Mouse (Mus musculus) embryo, embryonic 9.5 days (tissue): ENCODE results near the gene Tacc2.
"Not testable (repeated sequence)": the region's sequence is repeated elsewhere in the genome, so short reads cannot be mapped to it uniquely, and the experiment has no call there.

Experiments used
- DNase-seq: peaks from one replicate; pipeline ENCODE4 v3.0.0-alpha.2; 2017; ENCODE audit errors: extremely low spot score

Tacc2 gene

DNA sequence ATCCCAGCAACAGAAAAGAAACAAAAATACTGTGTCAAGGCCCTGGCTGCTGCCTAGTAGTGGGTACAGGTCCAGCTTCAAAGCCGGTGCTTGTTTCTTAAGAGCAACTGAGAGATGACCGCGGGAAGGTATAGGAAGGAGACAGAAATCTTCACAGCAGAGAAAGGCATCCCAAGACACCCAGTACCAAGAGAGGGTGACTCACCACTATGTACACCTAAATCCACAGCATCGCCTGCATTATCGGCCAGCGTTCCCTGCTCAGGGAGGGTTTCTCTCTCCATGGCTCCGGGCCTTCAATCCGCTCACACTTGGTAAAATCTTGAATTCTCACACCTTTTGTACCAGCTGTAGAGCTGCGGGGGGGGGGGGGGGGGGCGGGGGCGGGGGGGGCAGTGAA is 4.4 kb upstream of the Tacc2 start, which contains the start of gene Nsmce4a:
Gene Nsmce4a (minus strand): TSS at position 298 of the 400 bp plus-strand sequence.
- DNase-seq: no peak

- DNase-seq: no peak
Observed at GRCm38 (mm10) chr7:130573746-130574145, 3.5 kb upstream of the Tacc2 start.

DNA sequence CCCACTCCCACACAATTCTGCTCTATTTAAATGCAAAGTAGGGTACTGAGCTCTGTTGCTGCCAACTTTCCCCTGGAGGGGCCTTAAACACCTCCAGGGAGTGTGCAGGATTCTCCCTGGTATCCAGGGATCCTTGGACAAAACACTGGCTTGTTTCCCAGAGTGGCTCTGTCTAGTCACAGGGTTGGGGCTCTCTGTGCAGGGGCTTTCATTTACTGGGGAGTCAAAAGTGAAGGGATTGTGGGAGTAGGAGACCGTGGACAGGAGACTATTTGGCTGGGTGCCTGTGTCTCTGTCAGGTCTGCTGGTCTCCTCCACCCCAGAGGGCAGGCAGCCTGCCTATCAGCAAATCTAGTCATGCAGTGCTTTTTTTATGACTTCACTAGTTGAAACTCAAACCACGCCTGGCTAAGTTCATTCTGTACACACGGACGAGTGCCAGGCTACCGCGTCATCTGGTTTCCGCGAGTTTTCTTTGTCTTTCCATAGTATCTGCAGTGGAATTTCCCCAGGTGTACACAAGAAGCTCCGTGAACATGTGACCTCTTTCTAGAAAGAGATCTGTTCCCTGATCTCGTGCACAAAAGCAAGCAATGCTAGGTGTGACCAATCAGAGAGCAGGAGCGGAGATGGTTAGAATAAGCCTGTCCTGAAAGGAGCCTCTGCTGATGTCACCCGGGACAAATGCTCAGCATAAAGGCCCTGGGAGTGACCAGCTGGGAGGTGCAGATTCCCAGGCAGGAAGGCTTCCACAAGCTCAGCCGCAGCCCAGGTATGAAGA is 2.8 kb upstream of the Tacc2 start:
- no peak for DNase-seq

GRCm38 (mm10) chr7:130576981-130577380 is 257 bp upstream of the Tacc2 start:
- no peak for DNase-seq

DNA sequence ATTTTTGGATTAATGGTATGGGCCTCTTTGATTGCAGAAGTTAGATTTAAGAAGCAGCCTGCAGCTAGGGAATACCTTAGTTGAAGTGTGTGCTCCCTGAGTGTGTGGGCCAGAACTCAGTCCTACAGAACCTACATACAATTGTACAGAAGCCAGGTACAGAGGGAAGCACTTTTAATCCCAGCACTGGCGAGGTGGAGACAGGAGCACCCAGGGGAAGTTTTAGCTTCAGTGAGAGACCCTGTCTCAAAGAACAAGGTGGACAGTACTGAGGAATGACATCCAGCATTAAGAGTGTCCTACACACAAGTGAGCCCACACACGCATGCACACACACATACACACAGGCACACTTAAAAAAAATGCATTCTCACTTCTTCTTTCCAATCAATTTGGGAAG is 828 bp downstream of the Tacc2 start:
- no peak for DNase-seq

DNA sequence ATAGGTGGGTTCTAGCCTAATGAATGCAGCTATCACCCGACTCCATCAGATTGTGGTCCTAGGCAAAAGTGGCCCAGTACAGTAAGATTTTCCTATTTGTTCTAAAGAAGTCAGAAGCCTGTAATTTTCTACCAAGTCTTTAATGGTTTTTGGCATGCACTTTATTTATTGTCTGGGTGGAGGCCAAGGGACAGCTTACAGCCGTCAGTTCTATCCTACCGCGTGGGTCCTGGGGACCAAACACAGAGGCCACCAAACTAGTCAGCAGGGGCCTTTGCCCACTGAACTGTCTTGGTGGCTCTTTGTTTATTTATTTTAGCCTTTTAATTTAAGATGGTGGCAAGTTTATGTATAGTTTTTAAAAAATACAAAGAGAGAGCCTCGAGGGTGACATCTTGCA is 1.4 kb downstream of the Tacc2 start:
- no peak for DNase-seq

DNA sequence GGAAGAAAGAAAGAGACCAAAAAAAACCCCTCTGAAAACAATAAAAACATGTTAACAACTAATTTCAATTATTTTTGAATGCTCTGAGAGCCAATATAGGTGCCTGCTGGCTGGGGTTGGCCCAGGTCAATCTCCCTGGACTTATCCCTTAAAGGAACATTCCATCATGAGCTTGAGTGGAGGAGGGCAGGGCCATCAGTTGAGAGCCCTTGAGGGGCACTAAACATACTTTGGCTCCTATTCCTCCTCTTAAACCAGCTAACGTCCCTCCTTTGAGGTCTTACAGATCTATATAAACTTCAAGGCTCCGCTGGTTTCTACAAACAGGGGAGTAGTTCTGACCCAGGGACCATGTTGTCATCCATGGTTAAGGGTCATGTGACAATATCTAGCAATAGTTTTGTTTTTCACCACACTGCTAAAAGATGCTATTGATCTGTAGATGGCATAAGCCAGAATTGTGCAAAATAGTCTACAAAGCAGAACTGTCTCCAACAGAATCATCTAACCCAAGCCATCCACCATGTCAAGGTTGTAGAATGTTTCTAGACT is 9.4 kb downstream of the Tacc2 start:
- DNase-seq: no peak

GRCm38 (mm10) chr7:130590081-130590828 is 13.0 kb downstream of the Tacc2 start:
- DNase-seq: no peak

DNA sequence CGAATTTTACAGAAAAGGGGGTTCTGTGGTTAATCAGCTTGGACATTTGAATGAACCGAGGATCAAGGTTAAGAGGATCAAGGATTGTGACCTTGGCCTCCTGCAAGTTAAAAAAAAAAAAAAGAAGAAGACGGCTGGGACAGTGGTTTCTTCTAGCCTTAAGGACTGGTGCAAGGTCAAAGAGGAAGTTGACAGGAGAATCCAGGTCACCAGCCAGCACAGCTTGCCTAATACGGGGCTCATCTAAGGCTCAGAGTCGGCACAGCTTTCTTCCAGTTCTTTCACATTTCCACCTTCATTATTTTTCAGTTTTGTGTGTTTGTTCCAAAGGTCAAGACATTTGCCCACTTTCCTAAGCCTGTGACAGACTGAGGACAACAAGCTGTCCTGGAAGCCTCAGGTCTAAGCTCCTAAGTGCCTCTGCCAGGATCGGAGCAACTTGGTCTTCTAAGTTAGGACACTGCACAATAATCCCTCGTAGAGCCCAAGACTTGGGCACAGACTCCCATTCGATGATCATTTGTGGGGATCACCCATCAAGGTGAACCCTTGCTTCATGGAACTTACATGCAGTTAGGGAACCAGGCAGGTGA is 13.7 kb downstream of the Tacc2 start:
- no peak for DNase-seq

GRCm38 (mm10) chr7:130592975-130593374 is 15.7 kb downstream of the Tacc2 start:
- DNase-seq: not testable (repeated sequence)

- DNase-seq: not testable (repeated sequence)
Observed at GRCm38 (mm10) chr7:130593375-130594239, 16.4 kb downstream of the Tacc2 start.

DNA sequence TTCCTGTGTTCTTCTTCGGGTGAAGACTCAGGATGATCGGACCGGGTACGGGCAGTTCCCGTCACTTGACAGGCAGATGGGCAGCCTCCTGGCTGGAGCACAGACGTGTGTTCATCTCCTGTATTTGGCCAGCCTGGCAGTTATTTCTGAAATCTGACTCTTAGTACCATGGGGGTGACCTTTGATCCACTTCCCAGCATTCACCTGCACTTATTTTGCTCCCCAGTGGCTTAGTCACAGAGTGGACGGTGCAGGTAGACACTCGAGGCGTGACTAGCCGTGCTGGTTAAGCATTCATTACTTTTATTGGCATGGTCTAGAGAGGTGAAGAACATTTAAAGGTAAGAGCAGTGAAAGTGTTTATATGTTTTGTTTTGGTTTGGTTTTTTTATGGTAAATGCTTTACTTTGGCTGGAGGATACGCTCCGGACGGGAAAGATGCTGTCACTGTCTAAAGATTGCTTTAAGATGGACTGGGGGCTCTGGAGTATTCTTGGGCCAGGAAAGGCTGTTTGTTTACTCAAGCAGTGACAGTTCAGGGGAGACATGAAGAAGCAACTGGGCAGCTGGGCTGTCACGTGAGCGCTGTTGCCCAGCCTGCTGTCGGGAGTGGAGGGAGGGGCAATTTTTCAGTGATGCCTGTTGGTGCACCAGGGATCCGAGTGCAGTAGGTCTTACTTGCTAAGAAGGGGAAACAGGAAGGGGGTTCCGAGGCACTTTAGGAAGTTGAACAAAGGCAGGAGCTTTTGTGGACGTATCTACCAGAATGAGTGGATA is 19.0 kb downstream of the Tacc2 start:
- not testable (repeated sequence) for DNase-seq

DNA sequence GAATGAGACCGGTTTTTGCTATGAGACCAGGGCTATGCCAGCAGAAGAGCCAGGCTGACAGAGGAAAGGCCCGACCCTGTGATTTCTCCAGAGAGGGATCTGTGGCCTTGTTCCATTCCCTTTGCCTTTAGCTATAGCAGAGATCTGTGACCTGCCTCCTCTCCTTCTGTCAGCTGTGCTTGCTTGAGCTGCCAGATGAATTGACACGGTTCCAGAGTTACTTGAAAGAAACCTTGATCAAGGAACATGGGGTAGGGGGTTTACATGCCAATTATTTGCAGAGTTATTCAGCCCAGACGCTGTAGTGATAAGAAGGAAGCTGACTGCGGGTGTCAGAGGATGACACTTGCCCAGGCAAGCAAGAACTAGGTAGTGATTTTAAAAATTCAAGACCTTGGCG is 20.3 kb downstream of the Tacc2 start:
- DNase-seq: no peak

DNA sequence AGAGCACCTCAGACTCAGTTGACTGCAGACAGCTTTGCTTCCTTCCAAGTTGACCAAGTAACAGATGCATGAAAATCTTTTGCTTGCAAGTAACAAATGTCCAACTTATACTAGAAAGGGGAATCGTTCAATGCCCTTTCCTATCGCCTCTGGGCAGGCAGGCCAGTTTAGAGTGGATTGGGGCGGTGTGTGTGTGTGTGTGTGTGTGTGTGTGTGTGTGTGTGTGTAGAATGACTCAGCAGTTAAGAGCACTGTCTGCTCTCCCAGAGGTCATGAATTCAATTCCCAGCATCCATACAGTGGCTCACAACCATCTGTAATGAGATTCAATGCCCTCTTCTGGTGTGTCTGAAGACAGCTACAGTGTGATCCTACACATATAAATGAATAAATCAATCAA is 22.8 kb downstream of the Tacc2 start:
- no peak for DNase-seq

DNA sequence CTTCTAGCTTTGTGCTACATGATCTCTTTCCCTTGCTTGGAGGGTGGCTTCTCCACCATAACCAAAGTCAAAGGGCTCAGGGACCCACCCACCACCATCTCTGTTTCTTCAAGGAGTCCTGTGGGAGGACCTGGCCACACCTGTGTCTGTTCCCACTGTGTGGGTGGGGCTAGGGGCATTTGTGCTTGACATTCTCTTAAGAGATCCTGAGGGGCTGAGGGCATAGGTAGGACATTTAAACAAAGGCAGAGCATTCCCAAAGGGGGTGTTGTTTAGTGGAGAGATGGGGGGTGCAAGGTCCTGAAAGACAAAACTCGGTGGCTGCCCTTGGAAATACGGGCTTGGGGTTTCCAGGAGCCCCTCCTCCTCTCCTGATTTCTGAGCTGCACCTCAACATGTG is 23.3 kb downstream of the Tacc2 start:
- DNase-seq: no peak

GRCm38 (mm10) chr7:130602804-130603203 is 25.6 kb downstream of the Tacc2 start:
- DNase-seq: no peak

DNA sequence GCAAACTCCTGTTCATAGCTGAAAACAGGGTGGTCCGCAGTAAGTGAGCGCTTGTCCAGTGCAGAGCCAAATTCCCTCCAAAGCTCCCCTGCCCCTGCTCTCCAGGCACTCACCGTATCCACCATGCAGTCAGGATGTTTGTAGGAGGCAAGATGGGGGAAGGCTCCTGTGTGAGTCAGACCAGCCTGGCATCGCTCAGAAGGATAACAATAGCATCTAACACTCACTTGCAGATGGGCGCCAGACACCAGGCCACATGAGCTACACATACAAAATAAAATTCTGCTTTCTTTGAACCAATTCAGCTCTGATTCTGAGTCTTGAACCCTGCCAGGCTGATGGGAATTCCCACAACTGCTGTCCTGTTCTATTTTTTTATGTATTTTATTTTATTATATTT is 26.3 kb downstream of the Tacc2 start:
- no peak for DNase-seq

DNA sequence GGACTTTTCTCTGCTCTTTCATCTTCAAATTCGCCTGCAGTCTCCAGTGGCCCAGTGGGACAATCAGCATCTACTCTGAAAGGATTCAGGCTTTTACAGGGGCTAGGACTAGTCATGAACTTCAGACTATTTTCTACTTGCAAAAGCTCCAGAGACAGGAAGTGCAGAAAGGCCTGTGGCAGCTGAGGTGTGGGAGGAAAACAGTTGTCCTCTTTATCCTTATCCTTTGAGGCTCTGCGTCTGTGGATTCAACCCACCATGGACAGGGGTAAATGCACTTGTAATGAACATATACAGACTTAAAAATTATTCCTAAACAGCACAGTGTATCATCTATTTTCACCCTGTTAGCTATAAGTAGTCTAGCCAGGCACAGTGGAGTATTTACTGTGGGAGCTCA is 27.2 kb downstream of the Tacc2 start:
- no peak for DNase-seq

GRCm38 (mm10) chr7:130605111-130605510 is 27.9 kb downstream of the Tacc2 start:
- peak; percentile 26 for DNase-seq

DNA sequence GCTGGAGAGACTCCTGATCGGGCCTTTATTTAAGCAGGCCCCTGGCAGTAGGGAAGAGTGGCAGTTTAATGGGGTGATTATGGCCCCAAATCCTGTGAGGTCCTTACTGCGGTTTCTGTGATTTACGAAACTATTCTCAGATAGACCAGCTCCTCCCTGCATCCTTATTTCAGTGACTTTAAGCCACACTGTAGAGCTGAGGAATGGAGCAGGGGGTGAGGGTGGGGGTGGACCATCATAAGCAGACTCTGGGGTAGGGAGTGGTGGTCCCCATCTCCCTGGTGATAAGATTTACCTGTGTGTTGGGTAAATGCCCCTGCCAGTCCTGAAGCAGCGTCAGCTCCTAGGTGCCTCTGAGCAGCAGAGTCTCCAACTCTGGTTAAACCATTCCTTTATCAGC is 29.7 kb downstream of the Tacc2 start:
- DNase-seq: no peak

DNA sequence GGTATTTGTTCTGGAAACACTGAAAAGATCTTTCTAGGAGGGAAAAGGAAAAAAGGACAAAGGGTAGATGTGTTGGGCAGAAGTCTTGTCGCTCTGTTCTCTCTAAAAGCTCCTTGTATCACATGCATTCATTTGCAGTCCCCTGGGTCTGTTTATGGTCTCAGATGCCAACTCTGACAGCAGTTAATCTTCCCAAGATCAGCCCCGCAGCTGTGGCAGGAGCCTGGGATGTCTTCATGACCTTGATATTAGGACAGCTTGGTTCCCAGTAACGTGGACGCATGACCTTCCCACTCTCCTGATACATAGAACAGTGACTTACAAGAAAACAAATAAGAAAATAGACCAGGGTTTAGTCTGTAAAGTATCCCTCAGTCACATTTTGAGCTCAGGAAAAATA is 36.7 kb downstream of the Tacc2 start:
- no peak for DNase-seq
